Mouse (Mus musculus): ENCODE measurements around the gene Tmem39a. TPM values are rescaled to one million over a fixed set of nuclear protein-coding genes. Genes with fewer than 3 reads are reported as not detected.

Tmem39a gene
- 26.1 and 35.7 TPM in 2 replicates for polyA plus RNA-seq (2011; ENCODE audit: insufficient read depth, insufficient read length, low replicate concordance, missing spikeins)

- TF ChIP-seq CTCF (IDR thresholded peaks at IDR 0.05; ENCODE audit: control insufficient read depth, insufficient read depth, low read length) (no peak), POLR2A (IDR thresholded peaks at IDR 0.05; ENCODE audit: borderline replicate concordance, control insufficient read depth, low read depth, low read length) (no peak)
- Histone ChIP-seq H3K4me1 (ENCODE audit: control insufficient read depth, insufficient read depth, low read length) (no peaks in the 10 kb centered on the region; the same call in 1 of the 2 replicates), H3K4me3 (replicated peaks; ENCODE audit: control insufficient read depth, low read depth, low read length) (no peak within 1 kb of the TSS), H3K27ac (ENCODE audit: control insufficient read depth, insufficient read depth, low read depth, low read length, poor library complexity) (no peak within 1 kb of the TSS)
- WGBS = 81% methylated on average over 3 of the region's 3 CpGs
Observed at GRCm38 (mm10) chr16:38558221-38558748, at the start of gene Tmem39a. Tmem39a (plus strand) TSS chr16:38558698.

GRCm38 (mm10) chr16:38510846-38511245, 47.7 kb upstream of the Tmem39a start:
- H3K4me1 ChIP-seq (ENCODE audit: control insufficient read depth, insufficient read depth, low read length) = no peaks in the 10 kb centered on the region
- WGBS = 94% methylated on average over 2 of the region's 2 CpGs
- no peak overlapping the region for H3K27ac ChIP-seq (ENCODE audit: control insufficient read depth, insufficient read depth, low read depth, low read length, poor library complexity)
- H3K4me3 ChIP-seq (replicated peaks; ENCODE audit: control insufficient read depth, low read depth, low read length) = no peak overlapping the region
- TF ChIP-seq POLR2A (IDR thresholded peaks at IDR 0.05; ENCODE audit: borderline replicate concordance, control insufficient read depth, low read depth, low read length) = no peak
- no peak for TF ChIP-seq CTCF (IDR thresholded peaks at IDR 0.05; ENCODE audit: control insufficient read depth, insufficient read depth, low read length)

GRCm38 (mm10) chr16:38519140-38519539, 39.4 kb upstream of the Tmem39a start:
- 97% methylated on average over 2 of the region's 2 CpGs for WGBS
- Histone ChIP-seq H3K4me1 (ENCODE audit: control insufficient read depth, insufficient read depth, low read length) (no peaks in the 10 kb centered on the region; the same call in 1 of the 2 replicates), H3K4me3 (replicated peaks; ENCODE audit: control insufficient read depth, low read depth, low read length) (no peak overlapping the region), H3K27ac (ENCODE audit: control insufficient read depth, insufficient read depth, low read depth, low read length, poor library complexity) (no peak overlapping the region)
- TF ChIP-seq POLR2A (IDR thresholded peaks at IDR 0.05; ENCODE audit: borderline replicate concordance, control insufficient read depth, low read depth, low read length) (no peak), CTCF (IDR thresholded peaks at IDR 0.05; ENCODE audit: control insufficient read depth, insufficient read depth, low read length) (no peak)

GRCm38 (mm10) chr16:38521211-38521987, 37.1 kb upstream of the Tmem39a start:
- Histone ChIP-seq H3K27ac (ENCODE audit: control insufficient read depth, insufficient read depth, low read depth, low read length, poor library complexity) (no peak overlapping the region), H3K4me3 (replicated peaks; ENCODE audit: control insufficient read depth, low read depth, low read length) (peak overlapping the region; percentile 39), H3K4me1 (ENCODE audit: control insufficient read depth, insufficient read depth, low read length) (no peaks in the 10 kb centered on the region; the same call in 1 of the 2 replicates)
- 45% methylated on average over 8 of the region's 8 CpGs for WGBS
- TF ChIP-seq CTCF (IDR thresholded peaks at IDR 0.05; ENCODE audit: control insufficient read depth, insufficient read depth, low read length) (no peak), POLR2A (IDR thresholded peaks at IDR 0.05; ENCODE audit: borderline replicate concordance, control insufficient read depth, low read depth, low read length) (no peak)

- Histone ChIP-seq H3K4me1 (ENCODE audit: control insufficient read depth, insufficient read depth, low read length) (no peaks in the 10 kb centered on the region; the same call in 1 of the 2 replicates), H3K4me3 (replicated peaks; ENCODE audit: control insufficient read depth, low read depth, low read length) (peak within 1 kb of the TSS; percentile 98), H3K27ac (ENCODE audit: control insufficient read depth, insufficient read depth, low read depth, low read length, poor library complexity) (peak within 1 kb of the TSS; percentile 98)
- WGBS = under 1% methylated on average over 73 of the region's 73 CpGs
- TF ChIP-seq POLR2A (IDR thresholded peaks at IDR 0.05; ENCODE audit: borderline replicate concordance, control insufficient read depth, low read depth, low read length) = peak; percentile 25; the same call in 1 of the 2 replicates
- no peak; the same call in 1 of the 2 replicates for TF ChIP-seq CTCF (IDR thresholded peaks at IDR 0.05; ENCODE audit: control insufficient read depth, insufficient read depth, low read length)
Observed at GRCm38 (mm10) chr16:38522129-38523084, 36.1 kb upstream of the Tmem39a start, which contains the start of gene Timmdc1. Timmdc1 (minus strand) TSS chr16:38522663.

- TF ChIP-seq POLR2A (IDR thresholded peaks at IDR 0.05; ENCODE audit: borderline replicate concordance, control insufficient read depth, low read depth, low read length) (no peak), CTCF (IDR thresholded peaks at IDR 0.05; ENCODE audit: control insufficient read depth, insufficient read depth, low read length) (no peak)
- H3K4me3 ChIP-seq (replicated peaks; ENCODE audit: control insufficient read depth, low read depth, low read length) = no peak overlapping the region
- no peak overlapping the region for H3K27ac ChIP-seq (ENCODE audit: control insufficient read depth, insufficient read depth, low read depth, low read length, poor library complexity)
- H3K4me1 ChIP-seq (ENCODE audit: control insufficient read depth, insufficient read depth, low read length) = no peaks in the 10 kb centered on the region; the same call in 1 of the 2 replicates
- WGBS = 78% methylated on average over 6 of the region's 6 CpGs
Observed at GRCm38 (mm10) chr16:38526264-38526663, 32.2 kb upstream of the Tmem39a start.

- H3K4me1 ChIP-seq (ENCODE audit: control insufficient read depth, insufficient read depth, low read length) = no peaks in the 10 kb centered on the region
- TF ChIP-seq POLR2A (IDR thresholded peaks at IDR 0.05; ENCODE audit: borderline replicate concordance, control insufficient read depth, low read depth, low read length) = no peak
- peak; percentile 87 for TF ChIP-seq CTCF (IDR thresholded peaks at IDR 0.05; ENCODE audit: control insufficient read depth, insufficient read depth, low read length)
- WGBS = 38% methylated on average over 8 of the region's 8 CpGs
- H3K27ac ChIP-seq (ENCODE audit: control insufficient read depth, insufficient read depth, low read depth, low read length, poor library complexity) = no peak overlapping the region
- H3K4me3 ChIP-seq (replicated peaks; ENCODE audit: control insufficient read depth, low read depth, low read length) = no peak overlapping the region
Observed at GRCm38 (mm10) chr16:38536544-38537146, 21.9 kb upstream of the Tmem39a start.

Data from bone marrow, adult 2 months (tissue).